Mouse (Mus musculus) kidney, postnatal 36 days (tissue): ENCODE measurements around the gene Tenm3.

ENCODE experiments used
- DNase-seq, 2 experiments: peaks; one replicate each; pipeline ENCODE4 v3.0.0; 2021 to 2022; ENCODE audit warnings: mixed read lengths in 2 of 2

Tenm3 gene

DNA sequence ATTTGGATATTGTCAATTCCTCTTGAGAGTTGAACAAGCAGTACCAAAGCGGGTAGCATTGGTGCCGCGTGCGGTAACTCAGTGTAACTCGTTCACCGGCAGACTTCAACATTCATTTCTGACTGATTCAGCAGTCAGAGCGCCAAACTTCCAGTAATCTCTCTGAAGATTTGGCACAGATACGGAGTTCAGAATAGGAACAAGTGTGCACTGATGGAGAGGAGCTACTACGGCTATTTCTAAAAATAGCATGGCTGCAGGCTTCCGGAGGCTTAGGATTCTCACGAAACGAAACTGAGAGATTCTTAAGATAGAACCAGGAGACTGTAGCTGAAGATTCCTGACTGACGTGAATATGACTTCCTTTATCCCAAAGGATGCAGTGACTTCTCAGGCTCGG is 332.6 kb downstream of the Tenm3 start:
- no peak for DNase-seq

DNA sequence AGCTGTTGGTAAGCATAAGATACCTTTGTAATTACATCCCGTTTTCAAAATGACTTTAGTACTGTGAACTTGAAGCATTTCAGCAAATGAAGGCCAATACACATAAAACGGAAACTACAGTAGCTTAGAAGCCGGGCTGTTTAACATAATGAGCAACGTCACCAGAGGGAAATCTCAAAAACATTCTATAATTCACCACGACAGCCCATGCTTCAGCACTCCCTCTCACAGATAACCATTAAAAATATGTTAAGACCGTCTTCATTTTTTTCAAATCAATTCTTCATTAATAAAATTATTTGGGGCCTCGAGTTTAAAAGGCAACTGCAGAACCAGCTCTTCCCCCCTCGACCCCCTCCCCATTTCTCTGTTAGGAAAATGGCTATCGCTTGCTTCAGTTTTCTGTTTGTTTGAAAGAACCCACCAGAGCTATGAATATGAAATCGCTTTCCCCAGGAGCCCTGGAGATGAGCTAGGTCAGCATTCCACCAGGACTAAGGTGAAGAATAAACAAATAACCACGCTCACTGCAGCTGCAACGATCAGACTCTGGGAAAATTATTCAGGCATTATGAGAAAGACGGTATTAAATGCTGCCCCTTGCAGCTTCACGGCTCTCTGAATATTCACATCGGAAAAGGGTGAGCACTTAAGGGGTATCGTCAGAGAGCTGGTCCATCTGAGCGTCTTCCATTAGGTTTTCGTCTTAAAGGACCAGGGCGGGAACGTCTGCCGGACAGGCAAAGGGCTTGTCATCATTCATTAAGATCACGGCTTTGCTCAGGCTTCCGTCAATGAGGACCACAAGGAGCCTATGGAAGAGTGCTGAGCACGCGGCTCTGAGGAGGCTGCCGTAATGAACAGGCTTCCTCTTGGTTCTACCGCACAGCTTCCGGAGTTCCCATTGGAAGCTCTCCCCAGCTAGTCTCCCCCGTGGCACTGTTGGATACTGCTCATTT is 334.8 kb downstream of the Tenm3 start:
- DNase-seq, result no peak

DNA sequence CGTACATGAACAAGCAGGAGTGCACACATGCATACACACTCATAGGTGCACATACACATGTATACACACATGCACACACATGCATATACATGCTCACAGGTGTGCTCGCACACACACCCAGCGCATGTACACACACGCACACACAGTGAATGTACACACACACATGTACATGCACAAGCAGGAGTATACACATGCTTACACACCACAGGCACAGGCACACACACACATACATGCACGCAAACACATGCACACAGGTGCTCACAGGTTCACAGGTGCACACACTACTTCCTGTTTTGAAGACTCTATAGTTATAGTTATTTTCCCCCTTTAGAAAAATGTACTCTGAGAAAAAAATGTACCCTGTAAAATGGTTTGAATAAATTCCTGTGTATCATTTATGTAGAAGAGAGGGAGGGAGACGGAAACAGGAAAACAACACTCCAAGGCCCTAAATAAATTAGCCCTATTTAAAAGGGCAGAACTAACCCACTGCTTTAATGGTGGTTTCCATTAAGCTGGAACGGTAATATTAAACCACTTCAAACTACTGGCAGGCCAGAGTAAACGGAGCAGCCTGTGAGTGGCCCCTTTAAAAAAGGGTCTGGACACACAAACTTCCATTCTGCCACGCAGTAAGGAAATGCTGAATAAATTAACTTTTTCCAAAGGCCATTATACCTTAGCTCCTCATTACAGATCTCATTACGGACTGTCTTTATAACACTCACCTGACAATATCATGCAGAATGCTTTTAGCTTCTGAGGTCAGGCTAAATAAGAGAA is 335.8 kb downstream of the Tenm3 start:
- DNase-seq, result no peak

DNA sequence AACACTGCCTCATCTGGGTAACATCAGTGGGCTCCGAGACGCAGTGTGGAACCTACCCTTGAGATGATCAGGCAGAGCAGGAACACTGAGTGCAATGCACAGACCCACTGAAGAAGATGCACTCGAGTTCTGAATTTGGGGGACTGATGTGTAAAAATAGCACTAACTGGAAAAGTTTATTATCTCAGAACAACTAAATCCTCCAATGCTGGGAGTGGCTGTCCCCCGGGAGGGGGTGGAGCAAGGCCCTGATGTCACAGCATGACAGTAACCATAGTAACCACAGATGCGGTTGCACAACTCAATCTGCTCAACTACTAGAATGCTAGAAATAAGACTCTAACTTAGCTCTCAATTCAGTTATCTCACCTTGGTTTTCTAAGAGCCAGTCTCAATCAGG is 351.3 kb downstream of the Tenm3 start:
- no peak for DNase-seq

DNA sequence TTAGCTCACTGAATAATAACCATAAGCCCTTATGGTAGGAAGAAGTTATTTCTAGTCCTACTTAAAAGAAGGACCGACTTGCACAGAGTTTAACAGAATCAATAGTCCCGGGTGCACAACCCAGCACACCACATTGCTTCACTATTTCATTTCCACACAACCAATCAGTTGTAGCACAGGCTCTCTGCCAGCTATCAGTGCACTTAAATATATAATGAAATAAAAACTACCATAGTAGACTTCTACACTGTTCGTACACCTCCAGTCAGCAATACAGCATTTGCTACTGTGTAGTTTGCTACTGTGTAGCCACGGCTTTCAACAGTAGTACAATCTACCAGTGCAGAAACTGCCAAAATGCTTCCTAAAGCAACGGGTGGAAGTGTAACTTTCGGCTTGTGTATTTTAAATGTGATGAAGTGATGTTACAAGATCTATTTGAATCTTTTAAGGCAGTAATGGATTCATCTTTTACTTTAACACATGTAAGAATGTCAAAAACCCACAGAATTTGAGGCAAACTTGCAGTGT is 353.1 kb downstream of the Tenm3 start:
- no peak for DNase-seq

DNA sequence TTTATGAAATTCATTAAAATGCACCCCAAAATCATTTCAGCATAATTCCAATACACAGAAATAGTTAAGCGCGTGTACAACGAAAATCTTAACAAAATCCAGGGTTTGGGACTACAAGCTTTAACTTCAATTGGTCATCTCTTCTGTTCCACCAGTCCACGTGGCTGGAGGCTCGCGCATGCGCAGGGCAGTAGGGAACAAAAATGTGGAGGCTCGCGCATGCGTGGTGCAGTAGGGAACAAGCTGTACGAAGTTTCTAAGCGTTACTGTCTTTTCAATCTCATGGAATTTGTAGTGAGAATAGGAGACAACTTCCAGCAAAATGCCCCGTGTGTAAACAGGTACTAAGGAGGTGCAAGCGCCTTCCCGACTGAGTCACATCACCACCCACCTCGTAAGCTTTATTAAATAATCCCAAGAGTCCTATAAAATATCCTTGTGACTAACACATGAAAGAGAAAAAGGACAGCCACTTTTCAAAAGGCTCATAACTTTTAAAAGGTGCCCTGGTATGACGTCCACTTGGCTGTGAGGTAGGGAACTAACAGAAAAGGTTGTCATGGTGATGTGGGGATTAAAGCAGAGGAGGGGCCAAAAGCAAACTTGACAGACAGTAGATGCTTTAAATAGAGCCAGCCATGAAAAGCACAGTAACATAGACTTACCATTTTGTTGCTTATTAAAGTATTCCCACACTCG is 353.7 kb downstream of the Tenm3 start:
- no peak for DNase-seq

DNA sequence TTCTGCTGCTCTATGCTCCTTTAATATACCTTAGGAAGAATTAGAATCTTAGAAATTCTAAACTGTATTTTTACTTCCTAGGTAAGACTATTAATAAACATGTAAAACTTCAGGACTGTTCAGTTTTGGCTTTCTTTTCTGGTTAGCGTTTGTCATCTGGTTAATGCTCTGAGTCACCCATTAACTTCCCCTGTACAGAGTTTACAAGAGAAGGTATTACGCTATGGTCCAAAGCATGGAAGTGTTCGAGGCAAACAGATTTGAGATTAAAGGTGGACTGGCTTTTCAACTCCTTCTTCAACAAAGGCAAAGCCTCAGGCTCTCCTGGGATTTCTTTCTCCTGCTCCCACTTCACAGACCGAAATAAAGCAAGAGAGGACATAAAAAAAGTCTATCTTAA is 354.3 kb downstream of the Tenm3 start:
- peak; percentile 10 to 19 for DNase-seq

DNA sequence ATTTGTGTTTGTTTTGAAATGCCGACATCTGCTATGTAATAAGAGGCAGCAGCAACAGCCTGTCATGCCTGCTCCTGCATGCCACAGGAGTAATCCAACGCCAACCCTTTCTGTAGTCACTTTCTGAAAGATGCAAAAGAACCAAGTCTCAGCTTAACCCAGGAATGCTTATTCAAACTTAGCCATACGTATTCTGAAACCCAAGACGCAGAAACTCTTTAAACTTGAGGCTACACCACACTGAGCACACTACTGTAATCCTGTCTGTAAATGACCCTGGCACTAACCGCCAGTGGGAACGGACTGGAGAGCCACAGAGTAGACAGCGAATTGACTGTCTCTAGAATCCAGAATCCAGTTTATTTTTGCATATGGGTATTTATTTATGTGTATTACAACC is 354.9 kb downstream of the Tenm3 start:
- DNase-seq, result no peak

DNA sequence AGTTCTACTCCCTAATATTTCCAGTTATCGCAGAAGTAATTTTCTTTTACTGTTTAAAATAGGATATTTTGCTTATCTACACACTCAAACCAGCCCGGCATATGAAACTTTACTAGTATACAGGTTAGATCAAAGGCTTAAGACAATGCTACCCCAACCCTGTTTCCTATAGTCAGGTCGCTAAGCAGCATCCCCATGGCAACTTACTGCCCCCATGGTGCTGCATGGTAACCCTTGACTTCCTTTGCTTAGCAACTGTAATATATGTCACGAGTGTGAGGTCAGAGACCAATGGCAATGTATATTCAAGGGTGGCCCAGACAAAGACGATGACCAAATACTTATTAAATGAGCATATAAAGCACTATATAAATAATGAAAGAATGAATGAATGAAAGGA is 359.6 kb downstream of the Tenm3 start:
- no peak for DNase-seq

DNA sequence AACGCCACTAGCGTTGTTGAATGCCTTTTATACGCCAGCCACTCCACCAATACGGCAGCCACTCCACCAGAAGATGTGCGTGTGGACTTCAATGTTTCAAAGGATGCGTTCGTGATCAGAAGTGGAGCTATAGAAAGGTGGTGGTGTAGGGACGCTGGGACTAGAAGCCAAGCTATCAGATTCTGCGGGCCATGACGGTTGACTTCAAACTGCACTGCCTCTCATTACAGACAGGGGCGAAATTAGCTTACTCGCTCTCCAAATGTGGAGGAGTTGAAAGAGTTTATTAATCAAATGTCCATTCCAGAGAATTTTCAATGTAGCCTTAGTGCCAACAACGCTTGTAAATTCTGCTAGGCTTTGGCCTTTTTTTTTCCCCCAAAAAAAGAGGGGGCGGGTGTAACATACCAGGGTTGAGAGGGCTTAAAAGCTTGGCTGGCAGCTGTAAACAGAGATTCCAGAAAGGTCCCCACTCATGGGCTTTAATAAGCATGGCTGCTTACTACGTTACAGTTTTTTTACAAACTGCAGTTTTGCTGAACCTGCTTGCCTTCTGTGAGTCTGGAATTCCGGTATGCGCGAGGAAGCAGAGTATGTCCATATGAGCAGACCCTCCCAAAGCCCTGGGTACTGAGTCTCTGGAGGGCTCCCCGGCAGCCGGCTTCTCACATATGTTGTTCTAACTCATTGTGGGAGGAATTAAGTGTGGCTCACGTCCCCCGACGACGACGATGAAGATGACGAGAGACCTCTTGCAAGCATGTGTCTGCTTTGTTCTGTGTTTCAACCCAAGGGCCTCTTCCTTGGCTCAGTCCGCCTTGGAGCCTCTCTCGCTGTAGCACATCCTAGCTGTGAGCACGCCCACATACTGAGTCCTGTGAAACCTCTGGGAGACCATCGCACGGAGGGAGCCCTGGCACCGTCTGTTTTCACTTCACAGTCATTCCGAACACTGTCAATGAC is 361.8 kb downstream of the Tenm3 start:
- no peak for DNase-seq

DNA sequence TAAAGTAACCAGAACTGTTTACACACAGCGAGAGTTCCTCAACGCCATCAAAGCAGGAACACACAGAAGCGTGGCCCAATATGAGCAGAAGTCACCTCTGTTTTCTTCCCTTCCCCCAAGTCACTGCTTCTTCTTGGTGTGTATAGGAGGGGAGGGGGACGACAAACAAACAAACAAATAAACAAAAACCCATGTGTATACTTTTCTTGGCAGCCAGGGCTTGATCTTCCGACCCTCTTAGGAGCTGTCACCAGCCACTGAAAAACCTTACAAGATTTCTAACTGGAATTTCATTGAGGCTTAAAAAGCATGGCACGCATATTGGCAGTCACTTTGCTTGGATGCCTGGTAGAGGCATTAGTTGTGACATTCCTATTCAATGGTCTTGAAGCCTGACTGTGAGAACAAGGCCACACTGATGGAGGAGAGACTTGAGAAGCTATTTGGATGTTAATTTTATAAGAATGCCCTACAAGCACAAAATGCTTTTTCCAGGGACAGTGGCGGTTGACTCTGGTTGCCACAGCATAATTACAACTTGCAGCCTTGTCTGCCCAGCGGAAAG is 366.3 kb downstream of the Tenm3 start:
- DNase-seq, result no peak

DNA sequence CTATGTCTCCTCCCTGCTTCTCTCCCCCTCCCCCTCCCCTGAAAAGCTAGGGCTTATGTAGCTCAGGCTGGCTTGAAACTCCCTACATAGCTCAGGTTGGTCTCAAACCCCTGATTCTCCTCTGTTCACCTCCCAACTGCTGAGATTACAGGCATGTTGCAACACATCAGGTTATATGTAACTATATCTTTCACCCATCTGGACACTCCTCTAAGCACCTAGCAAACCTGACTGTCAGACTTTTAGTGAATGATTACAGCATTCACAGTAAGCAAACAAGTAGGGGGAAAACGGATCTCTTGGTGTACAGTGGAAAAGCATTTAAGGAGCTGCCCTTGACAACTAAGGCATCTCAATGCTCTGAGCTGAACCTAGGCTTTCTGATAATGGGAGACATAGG is 366.9 kb downstream of the Tenm3 start:
- no peak for DNase-seq

DNA sequence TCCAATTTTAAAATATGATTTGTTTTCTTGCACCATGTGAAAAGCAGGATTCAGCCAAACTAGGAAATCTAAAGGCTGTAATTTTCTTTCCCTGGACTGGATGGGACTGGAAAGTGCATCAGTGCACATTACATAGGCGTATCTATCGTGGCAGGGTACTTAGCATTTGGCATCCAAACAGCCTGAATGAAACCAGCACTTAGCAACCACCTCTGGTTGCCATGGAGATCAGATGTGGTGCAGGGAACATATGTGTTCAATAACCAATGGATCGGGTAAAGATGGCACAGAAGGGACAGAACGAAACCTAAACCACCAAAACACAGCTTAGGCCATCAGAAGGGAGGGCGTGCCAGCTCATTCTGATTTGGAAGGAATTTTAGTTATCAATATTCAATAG is 376.1 kb downstream of the Tenm3 start:
- no peak for DNase-seq

DNA sequence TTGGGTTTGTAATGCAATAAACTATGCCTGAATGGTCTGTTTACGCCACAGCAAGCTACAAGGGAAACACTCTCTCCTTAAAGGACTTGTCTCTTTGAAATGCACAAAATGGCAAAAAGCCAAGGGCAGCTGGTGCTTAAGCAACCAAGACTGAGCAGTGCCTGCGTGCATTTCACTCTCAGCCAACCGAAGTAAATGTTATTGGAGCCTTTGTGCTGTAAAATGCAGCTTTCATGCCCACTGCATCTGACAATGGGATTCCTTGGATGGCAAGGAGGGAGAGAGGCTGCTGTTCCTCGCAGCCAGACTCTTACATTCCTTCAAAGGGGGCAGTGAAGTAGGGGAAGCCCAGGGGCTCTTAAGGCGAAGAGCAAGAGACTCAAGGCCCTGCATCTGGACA is 385.4 kb downstream of the Tenm3 start:
- DNase-seq, result peak; percentile 7 to 12

DNA sequence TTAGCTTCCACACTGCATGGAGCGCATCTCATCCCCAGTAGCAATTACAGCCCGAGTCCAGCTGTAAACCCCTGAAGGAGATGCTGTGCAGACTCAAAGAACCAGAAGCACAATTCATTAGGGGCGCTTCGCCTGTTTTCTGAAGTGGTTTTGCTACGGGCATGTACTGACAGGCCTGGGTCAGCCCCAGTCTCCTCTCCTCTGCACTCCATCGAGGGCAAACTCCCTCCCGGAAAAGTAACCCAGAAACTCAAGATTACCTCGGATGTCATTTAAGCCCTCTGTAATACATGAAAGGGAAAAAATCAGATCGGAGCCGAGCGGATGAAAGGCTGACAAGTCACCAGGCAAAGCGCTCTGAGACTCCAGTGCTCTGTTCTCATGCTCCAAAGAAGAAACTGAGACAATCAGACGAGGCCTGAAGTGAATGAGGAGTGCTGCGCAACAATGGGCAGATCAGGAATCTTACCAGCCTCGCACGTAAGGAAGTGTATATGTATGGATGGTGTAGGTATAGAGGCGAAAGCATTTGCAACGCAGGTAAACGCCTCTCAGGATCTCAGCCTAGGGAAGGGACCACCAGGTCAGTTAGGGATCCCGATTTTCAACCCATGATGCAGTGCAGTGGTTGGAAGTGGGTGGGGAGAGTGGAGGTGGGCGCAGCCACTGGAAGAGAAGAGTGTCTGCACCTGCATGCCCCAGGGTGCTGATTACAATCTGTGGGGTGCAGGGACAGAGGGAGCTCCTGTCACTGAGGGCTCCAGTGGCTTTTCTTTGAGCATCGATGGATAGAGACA is 387.2 kb downstream of the Tenm3 start:
- no peak for DNase-seq

DNA sequence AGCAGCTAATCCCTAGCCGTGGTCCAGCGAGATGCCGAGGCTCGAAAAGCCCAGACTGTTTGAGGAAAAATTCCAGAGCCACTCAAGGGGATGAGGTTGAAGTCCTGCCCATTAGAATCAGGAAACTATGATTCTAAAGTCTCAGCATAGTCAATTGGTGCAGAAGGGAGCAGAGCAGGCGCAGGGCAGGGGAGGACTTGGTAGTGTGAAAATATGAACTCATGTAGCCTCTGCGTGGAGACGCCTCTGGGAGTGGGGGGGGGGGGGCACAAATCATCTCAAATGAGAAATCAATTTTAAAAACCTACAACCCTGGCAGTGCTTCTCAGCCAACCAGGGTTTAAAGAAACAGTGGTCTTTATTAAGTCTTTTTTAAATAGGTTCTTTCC is 392.5 kb downstream of the Tenm3 start:
- no peak for DNase-seq

DNA sequence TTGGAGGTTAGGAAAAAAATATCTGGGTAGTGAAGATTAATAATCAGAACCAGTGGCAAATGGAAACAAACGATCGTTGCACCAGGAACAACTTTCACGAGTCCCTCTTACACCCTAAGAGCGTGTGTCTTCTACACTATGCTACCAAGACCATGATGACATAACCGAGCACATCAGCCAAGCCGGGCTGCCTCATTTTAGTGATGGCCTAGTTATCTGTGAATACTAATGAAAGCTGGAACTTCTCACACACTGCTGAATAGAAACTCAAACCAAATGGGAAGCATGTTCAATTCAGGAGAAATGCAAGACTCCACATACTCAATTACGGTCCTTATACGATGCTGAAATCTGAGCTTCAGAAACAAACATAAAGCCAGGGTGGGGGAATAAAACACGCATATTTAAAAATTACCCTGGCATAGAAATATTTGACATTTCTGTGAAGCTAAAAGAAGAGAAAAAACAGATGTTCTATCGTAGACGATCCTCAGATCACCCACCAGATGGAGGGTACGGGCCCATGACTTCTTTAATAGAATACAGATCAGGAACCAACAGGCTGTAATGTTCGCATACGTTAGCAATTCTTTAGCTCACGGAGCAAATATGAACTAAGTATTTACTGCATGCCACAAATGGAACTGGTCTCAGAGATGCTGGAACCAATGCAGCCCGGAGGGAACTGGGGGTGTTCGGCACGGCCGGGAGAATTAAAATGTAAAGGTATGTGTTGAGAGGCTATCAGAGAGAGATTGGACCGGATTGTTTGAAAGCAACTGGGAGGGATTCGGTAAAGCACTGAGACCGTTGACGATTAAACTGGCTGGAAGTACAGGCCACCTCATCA is 393.1 kb downstream of the Tenm3 start:
- DNase-seq, result no peak

DNA sequence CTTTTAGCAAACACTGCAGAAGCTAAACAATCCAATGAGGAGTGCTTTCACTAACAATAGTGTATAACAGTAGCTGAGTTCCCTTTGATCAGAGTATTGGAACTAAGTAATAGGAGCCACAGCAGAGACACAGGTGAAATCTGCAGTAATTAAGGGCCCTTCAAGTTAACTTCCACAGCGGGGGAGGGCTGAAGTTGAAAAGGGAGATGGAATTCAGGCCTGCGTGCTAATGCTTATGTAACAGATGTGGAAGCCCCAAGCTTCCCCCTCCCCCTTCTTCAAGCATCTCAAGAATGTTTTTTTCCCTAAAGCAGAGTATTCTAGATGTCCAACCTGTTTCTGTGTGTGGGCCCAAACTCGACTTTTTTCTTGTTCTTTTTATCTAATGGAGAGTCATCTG is 394.1 kb downstream of the Tenm3 start:
- no peak for DNase-seq

DNA sequence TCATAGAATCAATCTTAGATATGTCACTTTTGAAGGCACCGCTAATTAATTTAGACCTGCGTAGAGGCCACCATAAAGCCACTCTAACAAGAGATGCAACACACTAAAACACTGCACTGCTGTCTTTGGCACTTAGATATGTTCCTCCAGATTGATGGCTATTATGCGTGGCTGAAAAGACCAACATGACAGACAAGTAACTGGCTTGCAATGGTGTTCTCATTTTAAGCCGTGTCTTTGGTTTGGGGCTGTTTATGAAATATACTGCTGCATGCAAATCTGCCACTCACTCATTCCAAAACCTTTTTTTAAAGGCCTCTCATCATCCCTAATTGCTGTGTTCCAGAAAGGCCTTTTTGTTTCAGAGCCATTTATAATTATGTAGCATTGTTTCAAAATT is 398.1 kb downstream of the Tenm3 start:
- no peak for DNase-seq

DNA sequence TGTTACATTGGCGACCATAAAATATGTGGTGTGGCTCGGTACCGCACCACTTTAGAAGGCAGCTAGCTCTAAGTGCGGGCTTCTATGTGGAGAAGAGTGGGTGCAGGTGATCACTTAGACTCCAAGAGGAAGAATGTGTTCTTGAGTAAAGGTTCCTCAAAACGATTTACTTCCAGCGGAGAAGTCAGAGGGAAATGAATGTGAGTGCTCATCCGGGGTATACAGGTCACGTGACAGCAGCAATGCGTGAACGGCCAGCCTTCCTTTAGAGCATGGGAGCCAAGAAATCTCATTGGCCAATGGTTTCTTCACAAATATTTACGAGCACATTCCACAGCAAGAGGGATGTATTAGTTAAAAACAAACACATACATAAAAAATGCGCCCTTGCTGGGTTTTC is 404.3 kb downstream of the Tenm3 start:
- DNase-seq, result no peak
